In the genomic region with DNA sequence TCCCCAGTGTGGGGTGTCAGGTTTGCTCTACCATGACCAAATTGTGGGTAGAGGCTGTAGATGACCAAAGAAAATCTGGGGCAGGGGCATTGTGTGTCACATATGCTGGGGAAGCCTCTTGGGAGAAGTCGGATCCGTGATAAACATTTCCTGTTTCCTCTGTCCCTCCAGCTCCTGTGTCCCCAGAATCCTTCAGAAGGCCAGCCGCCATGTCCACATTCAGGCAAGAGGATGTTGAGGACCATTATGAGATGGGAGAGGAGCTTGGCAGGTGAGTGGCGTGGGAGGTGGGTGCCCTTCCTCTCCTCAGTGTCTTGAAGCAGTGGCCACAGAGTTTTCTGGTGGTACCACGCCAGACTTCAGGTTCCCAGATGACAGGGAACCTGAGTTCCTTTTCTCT, we compare ENCODE assay signal across 8 mouse cellular contexts. TPM values are rescaled to one million over a fixed set of nuclear protein-coding genes. Genes with fewer than 3 reads are reported as not detected.
DNase-seq lines count a peak whose midpoint lies in the region; ATAC-seq and TF ChIP-seq lines count a peak whose summit lies in the region.

Gene 4930442H23Rik (minus strand): TSS at position 45 of the 400 bp plus-strand sequence.

- peak within 1 kb of the TSS; percentile 81 for H3K4me2 ChIP-seq in liver, embryonic 13.5 days

- no peaks in the 10 kb centered on the region; the same call in none of the 2 replicates for H3K36me3 ChIP-seq in testis, adult 2 months (ENCODE audit: control insufficient read depth, insufficient read depth, low read length)
- H3K36me3 ChIP-seq in liver, embryonic 13.5 days = peaks cover 76% of the 10 kb centered on the region

- no peak for ATAC-seq in liver, embryonic 13.5 days (ENCODE audit: low read depth)

- TF ChIP-seq POLR2A in cerebellum, adult 2 months (IDR thresholded peaks at IDR 0.05; ENCODE audit: borderline replicate concordance, insufficient read depth, low read length) = no peak
- TF ChIP-seq POLR2A in testis, adult 2 months (IDR thresholded peaks at IDR 0.05; ENCODE audit: control insufficient read depth, low read depth, low read length) = no peak

- H3K4me3 ChIP-seq in cerebellum, adult 2 months (replicated peaks; ENCODE audit: insufficient read depth, low read depth, low read length) = peak within 1 kb of the TSS; percentile 77
- peak within 1 kb of the TSS; percentile 84 for H3K4me3 ChIP-seq in testis, adult 2 months (ENCODE audit: control insufficient read depth, low read depth, low read length)
- H3K4me3 ChIP-seq in liver, embryonic 13.5 days (replicated peaks) = peak within 1 kb of the TSS; percentile 71

- peak within 1 kb of the TSS; percentile 75 for H3K9ac ChIP-seq in liver, embryonic 13.5 days

- TF ChIP-seq CTCF in cerebellum, adult 2 months (IDR thresholded peaks at IDR 0.05; ENCODE audit: borderline replicate concordance, insufficient read depth, low read depth, low read length) = no peak
- TF ChIP-seq CTCF in testis, adult 2 months (IDR thresholded peaks at IDR 0.05; ENCODE audit: control insufficient read depth, insufficient read depth, insufficient replicate concordance, low read depth, low read length) = no peak

- H3K9me3 ChIP-seq in liver, embryonic 13.5 days (replicated peaks) = no peaks in the 10 kb centered on the region

- H3K27me3 ChIP-seq in cerebellum, adult 2 months (ENCODE audit: control insufficient read depth, insufficient read depth, low read length) = no peaks in the 10 kb centered on the region
- H3K27me3 ChIP-seq in testis, adult 2 months (ENCODE audit: control insufficient read depth, insufficient read depth, low read length) = no peaks in the 10 kb centered on the region
- no peaks in the 10 kb centered on the region for H3K27me3 ChIP-seq in liver, embryonic 13.5 days

- WGBS in cerebellum, adult 2 months = 80% methylated on average over 5 of the region's 5 CpGs
- WGBS in liver, embryonic 13.5 days (ENCODE audit: insufficient replicate concordance) = 64% methylated on average over 5 of the region's 5 CpGs

- peak within 1 kb of the TSS; percentile 44; the same call in 1 of the 2 replicates for H3K27ac ChIP-seq in cerebellum, adult 2 months (ENCODE audit: insufficient read depth, low read length)
- H3K27ac ChIP-seq in testis, adult 2 months (ENCODE audit: control insufficient read depth, insufficient read depth, low read depth, low read length) = peak within 1 kb of the TSS; percentile 75
- peak within 1 kb of the TSS; percentile 79 for H3K27ac ChIP-seq in liver, embryonic 13.5 days

- DNase-seq in cerebellum, adult 2 months = no peak
- DNase-seq in cerebellum, postnatal 36 days = no peak
- DNase-seq in testis, postnatal 10 days (ENCODE audit: low spot score) = no peak
- no peak for DNase-seq in liver, embryonic 13.5 days
- DNase-seq in embryo, embryonic 11 days = no peak
- DNase-seq in urinary bladder, adult 2 months (ENCODE audit: low spot score) = no peak
- DNase-seq in frontal cortex, postnatal 36 days (ENCODE audit: low spot score in 2 of 2) = no peak

- peaks cover 8% of the 10 kb centered on the region for H3K4me1 ChIP-seq in cerebellum, adult 2 months (ENCODE audit: control insufficient read depth, insufficient read depth, low read length)
- peaks cover 10% of the 10 kb centered on the region for H3K4me1 ChIP-seq in testis, adult 2 months (ENCODE audit: control insufficient read depth, insufficient read depth, low read length)
- H3K4me1 ChIP-seq in liver, embryonic 13.5 days (replicated peaks) = peaks cover 54% of the 10 kb centered on the region

RNA-seq across cellular contexts. Expression of gene 4930442H23Rik, which starts in this region (rescaled TPM):
- polyA plus RNA-seq in cerebellum, adult 2 months (2012; rRNA removed) = not detected in 2 replicates
- 1.4 and 1.8 TPM in 2 replicates for polyA plus RNA-seq in testis, adult 2 months (2012; rRNA removed)
- 0.08 TPM in 1 of 2 replicates, not detected in the other for polyA plus RNA-seq in liver, embryonic 13.5 days (2015; fragmentation: Nextera tagmentation; extraction: Ambion mirVana)
- polyA plus RNA-seq in urinary bladder, adult 2 months (2012; rRNA removed) = not detected in 2 replicates
